Mouse (Mus musculus): Measurements from ENCODE around the gene Gipr.

Gene Gipr

DNA sequence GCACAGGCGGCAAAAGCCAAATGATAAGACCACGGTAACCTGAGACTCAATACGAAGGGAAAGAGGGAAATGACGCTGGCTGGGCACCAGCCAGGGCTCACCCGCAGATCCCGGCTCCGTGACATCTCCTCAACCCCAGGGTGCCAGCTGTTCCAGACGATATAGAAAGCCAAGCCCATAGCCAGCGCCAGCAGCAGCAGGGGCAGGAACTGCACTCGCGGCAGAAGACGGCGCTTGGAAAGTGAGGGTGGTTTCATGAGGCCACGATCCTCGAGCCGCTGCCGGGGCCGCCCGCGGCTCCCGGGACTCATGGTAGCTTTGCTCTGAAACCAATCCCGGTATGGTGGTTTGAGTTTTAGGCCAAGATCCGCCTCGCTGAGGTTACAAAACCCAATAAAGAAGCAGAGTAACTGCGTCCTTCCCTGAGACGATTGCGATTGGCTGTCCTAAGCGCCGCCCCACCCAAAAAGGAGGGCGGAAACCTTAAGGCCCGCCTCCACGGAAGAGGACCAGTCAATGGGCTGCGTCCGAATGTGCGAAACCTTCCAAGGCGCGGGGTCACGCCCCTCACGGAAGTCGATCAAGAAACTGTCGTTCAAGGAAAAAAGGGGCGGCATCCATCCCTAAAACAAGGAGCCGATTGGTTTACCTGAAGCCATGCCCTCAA lies 16.9 kb downstream of the Gipr start, which contains the start of gene Qpctl:
Gene Qpctl, minus strand, starts transcription at position 417 of the 667 bp plus-strand sequence.
- peak; percentile 89 for DNase-seq (ENCODE audit: low spot score)

DNA sequence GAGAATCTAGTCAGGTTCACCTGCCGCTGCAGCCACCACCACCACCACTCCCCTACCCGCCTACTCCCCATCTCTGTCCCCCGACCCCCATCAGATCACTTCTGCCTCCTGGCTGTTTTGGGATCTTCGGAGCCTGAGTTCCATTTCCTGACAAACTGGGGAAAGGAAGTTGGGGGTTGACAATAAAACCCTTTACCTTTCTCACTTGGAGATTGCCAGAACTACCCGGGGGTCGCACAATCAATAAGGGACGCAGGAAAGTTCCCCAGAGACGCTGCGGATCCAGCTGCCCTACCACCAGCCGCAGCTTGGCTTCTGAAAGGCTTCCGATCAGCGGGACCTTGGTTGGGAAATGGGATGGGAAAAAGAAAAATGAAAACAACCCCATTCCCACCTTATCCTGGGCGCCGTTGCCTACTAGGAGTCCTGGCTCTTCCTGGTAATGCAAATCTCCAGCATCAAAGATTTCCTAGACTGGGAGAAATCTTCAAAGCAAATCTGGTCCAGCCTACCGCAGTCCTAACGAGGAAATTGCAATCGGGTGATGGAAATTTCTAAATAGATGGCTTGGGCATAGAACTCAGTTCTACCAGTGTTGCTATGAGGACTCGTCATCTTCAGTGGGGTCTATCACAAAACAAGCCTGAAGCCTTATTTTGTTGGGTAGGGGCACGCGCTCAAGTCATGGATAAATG lies 17.6 kb downstream of the Gipr start:
- no peak for DNase-seq (ENCODE audit: low spot score)

DNA sequence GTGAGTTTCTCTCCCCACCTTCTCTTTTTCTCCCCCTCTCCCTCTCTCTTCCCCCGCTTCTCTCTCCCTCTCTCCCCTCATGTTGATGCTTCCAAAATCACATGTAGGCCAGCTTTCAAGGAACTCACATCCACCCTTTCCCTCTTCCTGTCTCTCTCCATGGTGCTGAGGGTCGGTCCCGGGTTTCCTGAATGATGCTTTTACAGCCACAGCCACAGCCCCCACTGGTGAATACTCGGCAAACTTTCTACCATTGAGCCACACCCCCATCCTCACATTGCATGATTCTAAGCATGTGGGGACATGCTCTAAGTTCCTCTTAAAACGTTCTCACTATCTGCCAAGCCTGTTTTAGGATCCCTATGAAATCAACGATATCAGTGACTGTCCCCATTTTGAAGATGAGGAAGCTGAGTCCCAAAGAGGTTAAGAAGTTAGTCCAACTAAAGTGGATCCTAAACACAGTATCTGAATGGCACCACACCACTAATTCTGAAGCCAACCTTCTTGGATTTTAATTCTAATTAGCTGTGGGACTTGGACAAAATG lies 18.4 kb downstream of the Gipr start:
- no peak for DNase-seq (ENCODE audit: low spot score)

DNA sequence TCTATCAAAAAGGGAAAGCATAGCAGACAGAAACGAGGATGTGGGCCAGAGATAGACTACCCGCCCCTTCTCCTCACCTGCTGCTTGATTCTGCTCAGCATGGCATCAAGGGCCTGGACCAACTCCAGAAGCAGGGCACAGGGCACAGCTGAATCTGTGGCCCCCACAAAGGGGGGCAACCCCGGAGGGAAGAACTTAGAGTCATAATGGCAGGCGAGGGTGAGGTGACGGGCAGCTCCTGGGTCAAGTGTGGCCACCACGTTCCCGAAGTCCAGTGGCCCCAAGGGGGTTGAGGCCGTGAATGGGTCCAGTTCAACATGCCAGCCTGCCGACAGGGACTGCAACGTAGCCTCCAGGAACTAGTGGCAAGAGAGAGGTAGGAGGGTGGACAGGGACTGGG lies 19.1 kb downstream of the Gipr start:
- no peak for DNase-seq (ENCODE audit: low spot score)

DNA sequence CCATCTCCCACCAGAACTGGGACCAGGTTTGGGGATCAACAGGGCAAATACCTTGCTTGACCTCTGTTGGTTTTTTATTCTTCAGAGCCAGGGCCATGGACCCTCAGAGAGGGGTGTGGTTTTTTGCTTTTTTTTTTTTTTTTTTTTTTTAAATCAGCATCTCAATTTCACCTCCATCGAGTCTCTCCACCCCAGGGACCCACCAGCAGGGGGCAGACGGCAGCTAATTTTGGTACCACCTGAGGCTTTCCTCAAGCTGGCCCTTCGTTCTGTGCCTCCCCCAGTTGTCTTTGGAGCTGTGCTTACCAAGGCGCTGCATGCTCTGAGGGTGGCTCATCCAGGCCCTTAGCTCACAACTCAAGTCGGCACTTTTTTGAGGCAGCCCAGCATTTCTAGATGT lies 28.5 kb downstream of the Gipr start:
- DNase-seq (ENCODE audit: low spot score), result peak; percentile 51

DNA sequence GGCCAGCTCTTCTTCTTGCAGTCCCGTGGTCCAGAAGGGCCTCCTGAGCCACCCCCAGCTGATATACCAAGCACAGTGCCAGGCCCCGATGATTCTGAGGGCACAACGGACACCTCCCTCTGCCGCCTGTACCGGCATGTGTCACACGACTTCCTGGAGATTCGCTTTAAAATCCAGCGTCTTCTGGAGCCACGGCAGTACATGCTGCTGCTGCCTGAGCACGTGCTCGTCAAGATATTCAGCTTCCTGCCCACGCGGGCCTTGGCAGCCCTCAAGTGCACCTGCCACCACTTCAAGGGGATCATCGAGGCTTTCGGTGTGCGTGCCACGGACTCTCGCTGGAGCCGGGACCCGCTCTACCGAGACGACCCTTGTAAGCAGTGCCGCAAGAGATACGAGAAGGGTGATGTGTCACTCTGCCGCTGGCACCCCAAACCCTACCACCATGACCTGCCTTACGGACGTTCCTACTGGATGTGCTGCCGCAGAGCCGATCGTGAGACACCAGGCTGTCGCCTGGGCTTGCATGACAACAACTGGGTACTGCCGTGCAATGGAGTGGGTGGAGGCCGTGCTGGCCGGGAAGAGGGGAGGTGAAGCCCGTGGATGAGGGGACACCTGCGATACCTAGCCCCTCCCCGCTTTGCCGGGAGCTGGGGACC lies 29.1 kb downstream of the Gipr start:
- no peak for DNase-seq (ENCODE audit: low spot score)

DNA sequence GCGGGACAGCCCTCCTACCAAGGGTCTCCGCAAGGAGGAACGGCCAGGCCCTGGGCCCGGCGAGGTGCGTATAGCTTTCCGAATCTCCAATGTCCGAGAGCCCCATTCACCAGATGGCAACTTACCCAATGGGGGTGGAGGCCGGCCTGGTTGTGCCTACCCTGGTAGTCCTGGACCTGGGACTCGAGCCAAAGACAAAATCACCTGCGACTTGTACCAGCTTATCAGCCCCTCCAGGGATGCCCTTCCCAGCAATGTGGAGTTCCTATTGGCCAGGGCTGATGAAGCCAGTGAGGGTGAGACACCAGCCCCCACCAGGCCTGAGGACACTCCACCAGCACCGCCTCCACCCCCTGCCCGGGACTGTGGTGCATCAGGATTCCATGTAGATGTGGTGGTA lies 29.8 kb downstream of the Gipr start:
- DNase-seq (ENCODE audit: low spot score), result no peak

DNA sequence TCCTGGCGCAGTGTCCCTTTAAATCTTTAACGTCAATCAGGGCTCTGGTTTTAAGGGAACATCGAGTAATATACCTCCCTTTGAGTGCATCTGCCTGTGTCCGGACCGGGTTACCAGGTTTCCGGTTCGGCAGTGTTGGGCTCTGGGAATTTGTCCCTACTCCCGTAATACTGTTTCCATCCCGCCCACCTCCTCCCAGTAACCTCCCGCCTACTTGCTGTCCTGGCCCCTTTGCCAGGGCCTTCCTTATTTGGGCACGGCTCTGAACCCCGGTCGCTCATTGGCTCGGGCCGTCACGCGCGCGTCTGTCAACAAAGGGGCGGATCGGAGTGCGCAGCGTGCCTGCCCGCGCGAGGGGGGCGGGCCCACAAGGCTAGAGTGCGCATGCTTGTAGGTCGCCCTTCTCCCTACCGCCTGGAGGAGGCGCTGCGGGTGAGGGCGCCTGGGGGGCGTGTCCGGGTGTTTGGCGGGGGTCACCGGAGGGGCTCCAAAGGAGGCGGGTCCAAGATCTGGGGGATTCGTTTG lies 34.5 kb downstream of the Gipr start:
- DNase-seq (ENCODE audit: low spot score), result peak; percentile 95

DNA sequence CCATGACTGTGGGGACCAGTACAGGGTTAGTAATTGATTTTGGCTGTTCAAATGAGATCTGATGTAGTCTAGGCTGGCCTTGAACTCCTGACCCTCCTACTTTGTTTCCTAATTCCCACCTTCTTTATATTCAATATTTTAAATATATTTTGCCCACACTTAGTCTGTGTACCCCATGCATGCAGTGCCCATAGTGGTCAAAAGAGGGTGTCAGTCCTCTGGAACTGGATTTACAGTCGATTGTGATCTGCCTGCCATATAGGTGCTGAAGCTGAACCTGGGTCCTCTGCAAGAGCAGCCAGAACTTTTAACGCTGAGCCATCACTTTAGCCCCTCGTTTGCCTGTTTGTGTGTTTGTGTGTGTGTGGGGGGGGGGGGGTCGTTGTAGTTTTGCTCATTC lies 35.3 kb downstream of the Gipr start:
- no peak for DNase-seq (ENCODE audit: low spot score)

DNA sequence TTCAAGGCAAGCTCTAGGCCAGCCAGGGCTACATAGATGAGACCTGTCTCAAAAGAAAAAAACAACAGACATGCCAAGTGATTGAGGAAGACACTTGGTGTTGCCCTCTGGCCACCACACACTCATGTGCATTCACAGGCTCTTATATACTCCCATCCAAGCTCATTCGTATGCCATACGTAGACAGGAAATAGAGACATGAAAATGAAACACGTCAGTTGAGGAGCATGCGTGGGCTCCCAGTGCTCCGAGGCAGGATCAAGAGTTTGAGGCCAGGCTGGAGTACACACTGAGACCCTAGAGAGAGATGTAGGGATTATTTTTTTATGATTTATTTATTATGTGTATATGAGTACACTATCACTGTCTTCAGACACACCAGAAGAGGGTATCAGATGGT lies 36.5 kb downstream of the Gipr start:
- DNase-seq (ENCODE audit: low spot score), result no peak

DNA sequence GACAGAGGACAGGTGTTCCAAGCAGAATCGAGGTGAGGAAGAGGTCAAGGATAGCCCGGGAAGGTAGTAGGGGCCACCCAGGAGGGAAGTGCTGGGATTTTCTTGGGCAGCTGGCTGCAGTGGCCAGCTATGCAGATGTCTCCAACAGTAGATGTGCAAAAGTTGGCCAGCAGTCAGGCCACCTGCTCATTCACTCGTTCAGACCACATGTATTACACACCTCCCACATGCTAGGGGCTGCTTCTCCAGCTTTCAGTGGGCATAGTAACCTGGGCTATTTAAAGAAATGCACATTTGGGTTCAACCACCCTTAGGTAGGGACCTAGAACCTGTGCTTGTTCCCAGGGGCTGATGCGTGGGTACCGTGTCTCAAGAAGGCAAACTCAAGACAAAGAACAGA lies 38.2 kb downstream of the Gipr start:
- no peak for DNase-seq (ENCODE audit: low spot score)

DNA sequence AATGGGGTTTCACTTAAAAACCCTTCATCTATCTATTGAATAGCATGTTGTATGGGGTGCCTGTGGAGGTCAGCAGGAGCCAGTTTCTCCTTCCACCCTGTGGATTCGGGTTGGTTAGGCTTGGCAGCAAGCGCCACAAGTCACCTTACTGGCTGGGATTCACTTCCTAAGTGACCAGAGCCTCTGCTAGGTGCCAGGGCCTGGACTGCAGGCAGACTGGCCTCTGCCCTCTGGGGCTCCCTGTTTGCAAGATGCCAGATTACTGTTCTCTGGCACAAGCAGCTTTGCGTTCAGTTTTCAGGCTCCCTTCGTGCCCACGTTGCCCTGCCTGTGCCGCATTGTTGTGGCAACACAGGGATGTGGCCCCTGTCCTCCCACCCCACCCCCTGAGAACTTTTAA lies 41.2 kb downstream of the Gipr start:
- DNase-seq (ENCODE audit: low spot score), result no peak

DNA sequence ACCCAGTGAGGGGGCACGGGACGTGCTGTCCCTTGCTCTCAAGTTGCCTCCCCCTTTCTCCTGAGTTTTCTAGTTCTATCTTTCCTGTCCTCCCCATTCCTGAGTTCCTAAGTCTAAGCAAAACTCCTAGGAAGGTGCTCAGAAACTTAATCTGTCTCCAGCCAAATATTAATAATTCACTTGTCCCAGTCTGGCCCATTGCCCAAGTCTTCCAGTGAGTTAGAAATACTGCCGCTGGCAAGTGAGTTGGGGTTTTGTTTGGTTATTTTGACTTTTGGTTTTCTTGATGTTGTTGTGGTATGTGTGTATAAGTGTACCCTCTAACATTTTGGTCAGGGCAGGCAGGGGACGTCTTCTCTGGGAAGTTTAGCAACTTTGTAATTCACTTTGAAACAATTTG lies 44.2 kb downstream of the Gipr start:
- DNase-seq (ENCODE audit: low spot score), result no peak

DNA sequence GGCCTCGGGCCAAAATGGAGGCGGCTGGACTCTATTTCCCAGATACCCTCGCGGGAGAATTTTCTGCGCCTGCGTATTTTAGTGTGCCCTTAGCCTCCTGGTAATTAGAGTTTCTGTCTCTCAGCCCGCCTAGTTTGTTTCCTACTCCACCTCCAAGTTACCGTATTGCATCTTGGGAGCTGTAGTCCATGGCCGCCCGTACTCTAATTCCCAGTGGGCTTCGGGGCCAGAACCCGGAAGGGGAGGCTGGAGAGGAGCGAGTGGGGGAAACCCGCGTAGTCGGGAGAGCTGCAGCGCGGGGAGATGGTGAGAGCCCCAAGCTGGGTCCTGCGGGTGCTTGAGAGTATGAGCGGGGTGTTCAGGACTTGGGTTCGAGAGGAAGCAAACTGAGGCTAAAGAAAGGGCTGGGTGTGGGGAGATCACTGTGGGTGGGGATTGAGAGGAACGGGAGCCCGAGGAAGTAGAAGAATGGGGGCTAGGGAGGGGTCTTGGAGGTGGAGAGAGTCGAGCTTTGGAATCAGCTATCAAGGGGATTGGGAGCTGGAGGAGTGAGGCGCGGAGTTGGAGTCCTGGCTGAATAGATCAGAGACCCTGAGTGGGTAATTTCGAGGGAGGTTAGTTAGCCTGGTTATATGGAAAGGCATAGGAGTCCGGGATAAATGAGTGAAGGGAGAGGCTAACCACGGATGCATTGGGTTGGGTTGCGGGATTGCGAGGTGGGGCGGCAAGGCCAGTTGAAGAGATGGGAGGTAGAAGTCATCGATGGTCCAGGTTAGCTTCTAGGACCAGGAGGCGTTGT lies 46.1 kb downstream of the Gipr start, which contains the start of gene Fbxo46:
Gene Fbxo46, plus strand, starts transcription at position 229 of the 799 bp plus-strand sequence.
- peak; percentile 87 for DNase-seq (ENCODE audit: low spot score)

DNA sequence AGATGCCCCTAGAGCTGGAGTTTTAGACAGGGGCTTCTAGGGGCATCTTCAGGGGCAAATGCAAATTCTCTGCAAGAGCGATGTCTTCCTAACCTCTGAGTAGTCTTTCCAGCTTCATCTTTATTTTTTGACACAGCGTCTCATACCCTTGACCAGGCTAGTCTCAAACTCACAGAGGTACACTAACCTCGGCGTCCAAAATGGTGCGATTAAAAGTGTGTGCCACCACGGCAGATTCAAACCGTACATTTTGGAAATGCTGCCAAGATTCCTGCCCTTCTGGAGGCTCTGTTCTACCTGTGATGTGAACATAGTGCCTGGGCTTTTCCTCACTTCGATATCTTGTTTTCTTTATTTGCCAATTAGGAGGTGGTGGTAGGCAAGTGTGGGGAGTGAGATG lies 46.8 kb downstream of the Gipr start:
- DNase-seq (ENCODE audit: low spot score), result no peak

DNA sequence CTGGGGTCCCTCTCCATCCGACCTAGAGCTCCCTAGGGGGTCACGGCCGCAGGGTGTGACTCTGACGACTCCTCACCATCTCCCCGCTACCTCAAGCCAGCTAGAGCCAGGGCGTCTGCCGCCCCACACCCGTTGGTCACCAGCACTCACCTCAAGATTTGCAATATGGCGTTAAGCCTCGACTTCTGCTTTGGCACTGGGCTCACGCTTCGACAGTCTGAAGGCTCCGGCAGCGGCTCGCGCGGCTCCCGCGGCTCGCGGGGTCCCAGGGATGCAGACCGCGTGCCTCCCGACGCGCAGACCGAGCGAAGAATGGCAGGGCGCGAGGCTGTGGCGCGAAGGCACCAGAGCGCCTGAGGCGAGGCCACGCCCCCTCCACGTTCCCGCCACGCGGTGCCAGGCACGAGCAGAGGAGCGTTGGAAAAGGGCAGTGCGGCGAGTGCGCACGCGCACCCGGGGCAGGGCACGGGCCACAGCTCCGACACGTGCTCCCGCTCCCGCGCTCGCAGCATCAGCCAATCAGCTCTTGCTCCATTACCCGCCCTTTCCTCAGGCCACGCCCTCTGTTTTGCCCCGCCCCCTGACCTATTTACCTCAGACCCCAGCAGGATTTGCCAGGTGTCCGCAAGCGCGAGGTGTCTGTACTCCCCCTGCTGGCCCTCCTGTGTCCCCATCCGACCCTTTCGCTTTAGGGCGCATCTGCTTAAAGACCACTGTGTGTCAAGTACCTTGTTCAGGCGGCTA lies 47.7 kb downstream of the Gipr start, which contains the start of gene Gm4969:
Gene Gm4969, minus strand, starts transcription at position 341 of the 744 bp plus-strand sequence.
- DNase-seq (ENCODE audit: low spot score), result peak; percentile 37

DNA sequence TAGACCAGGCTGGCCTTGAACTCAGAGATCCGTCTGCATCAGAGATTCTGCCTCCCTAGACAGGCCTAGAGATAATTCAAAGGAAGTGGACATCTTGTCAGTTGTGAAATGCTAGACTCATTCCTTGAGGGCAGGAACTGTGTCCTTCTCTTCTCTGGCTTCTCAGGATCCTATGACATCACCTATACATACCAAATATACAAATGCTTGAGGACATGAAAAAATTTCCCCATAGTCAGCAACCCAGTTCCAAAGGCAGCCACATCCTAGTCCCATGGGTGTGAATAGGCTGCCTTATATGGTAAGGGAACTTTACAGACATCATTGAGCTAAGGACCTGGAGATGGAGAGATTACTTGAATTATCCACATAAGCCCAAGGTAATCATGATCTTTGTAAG lies 56.4 kb downstream of the Gipr start:
- DNase-seq (ENCODE audit: low spot score), result no peak

DNA sequence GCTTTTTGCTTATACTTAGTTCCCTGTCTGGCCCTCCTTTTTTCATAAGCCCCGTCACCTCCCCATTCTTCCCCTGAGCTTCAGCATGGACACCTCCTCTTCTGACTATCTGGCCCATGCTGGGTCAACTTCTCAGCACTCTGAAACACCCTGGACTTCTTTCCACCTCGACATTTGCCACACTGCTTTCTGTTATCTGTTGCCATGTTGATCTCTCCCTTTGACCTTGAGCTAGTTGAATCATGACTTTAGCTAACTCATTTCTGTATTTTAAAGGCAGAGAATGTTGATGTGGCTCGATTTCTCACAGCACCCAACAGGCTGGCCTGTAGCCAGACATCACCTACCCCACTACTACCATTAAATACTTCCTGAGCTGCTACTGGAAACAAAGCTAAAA lies 58.5 kb downstream of the Gipr start:
- no peak for DNase-seq (ENCODE audit: low spot score)

All from ovary, postnatal 14 days (tissue).